Mouse (Mus musculus): ENCODE measurements around the gene Pias4.
A peak's percentile ranks its signal among the peaks of the same experiment; 100 is the strongest.
"Not testable (repeated sequence)": the region's sequence is repeated elsewhere in the genome, so short reads cannot be mapped to it uniquely, and the experiment has no call there.

Pias4 gene

DNA sequence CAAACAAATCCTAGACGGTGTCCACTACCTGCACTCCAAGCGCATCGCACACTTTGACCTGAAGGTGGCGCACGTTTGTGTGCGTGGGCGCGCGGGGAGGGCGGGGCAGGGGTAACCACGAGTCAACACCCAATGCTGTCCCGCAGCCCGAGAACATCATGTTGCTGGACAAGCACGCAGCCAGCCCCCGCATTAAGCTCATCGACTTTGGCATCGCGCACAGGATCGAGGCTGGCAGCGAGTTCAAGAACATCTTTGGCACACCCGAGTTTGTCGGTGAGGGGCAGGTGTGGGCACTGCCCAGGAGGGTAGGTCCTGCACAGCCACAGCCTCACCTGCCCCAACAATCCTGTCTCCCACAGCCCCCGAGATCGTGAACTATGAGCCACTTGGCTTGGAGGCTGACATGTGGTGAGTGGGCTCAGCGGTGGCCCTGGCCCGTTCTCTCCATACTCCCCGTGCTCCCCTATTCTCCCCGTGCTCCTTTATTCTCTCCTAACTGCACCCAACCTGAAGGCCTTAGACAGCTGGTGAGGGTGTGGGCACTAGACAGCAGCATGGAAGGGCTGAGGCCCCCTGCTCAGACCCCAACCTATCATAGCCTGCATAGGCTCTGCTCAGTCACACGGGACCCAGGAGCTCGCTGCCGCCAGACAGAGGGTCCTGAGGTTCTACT, 22.7 kb upstream of the Pias4 start:
- peak; percentile 48 for DNase-seq

- DNase-seq, result no peak
Measured at GRCm38 (mm10) chr10:81189821-81190220, 22.1 kb upstream of the Pias4 start.

- DNase-seq, result no peak
Measured at GRCm38 (mm10) chr10:81187161-81187560, 19.4 kb upstream of the Pias4 start.

- DNase-seq, result no peak
Measured at GRCm38 (mm10) chr10:81184765-81185164, 17.0 kb upstream of the Pias4 start.

DNA sequence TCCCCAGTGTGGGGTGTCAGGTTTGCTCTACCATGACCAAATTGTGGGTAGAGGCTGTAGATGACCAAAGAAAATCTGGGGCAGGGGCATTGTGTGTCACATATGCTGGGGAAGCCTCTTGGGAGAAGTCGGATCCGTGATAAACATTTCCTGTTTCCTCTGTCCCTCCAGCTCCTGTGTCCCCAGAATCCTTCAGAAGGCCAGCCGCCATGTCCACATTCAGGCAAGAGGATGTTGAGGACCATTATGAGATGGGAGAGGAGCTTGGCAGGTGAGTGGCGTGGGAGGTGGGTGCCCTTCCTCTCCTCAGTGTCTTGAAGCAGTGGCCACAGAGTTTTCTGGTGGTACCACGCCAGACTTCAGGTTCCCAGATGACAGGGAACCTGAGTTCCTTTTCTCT, 16.1 kb upstream of the Pias4 start, which contains the start of gene 4930442H23Rik:
4930442H23Rik (minus strand) TSS at position 45 of the 400 bp plus-strand sequence.
- DNase-seq, result no peak

GRCm38 (mm10) chr10:81182336-81183333, 14.9 kb upstream of the Pias4 start, which contains the start of gene Dapk3:
Gene Dapk3, plus strand, starts transcription at chr10:81183005.
- peak; percentile 96 for DNase-seq

DNA sequence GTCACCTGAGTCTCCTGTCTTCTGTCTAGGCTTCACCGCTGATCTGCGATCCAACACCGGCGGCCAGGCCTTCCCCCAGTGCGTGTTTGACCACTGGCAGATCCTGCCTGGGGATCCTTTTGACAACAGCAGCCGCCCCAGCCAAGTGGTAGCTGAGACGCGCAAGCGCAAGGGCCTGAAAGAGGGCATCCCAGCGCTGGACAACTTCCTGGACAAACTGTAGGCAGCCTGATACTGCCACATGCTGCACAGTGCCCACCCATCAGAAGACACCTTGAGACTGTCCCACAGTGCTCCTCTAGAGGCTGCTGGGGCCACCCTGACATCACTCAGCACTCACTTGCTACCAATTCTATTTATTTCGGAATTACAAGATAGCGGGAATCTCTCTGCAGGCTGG, 14.1 kb upstream of the Pias4 start:
- DNase-seq, result peak; percentile 33

DNA sequence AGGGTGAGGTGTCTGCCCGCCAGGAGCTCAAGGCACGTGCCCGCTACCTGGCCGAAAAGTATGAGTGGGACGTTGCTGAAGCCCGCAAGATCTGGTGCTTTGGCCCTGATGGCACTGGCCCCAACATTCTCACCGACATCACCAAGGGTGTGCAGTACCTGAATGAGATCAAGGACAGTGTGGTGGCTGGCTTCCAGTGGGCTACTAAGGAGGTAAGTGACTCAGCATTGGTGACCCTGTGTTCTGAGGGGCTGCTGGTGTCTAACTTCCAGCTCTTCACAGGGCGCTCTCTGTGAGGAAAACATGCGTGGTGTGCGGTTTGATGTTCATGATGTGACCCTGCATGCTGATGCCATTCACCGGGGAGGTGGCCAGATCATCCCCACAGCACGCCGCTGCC, 13.2 kb upstream of the Pias4 start:
- DNase-seq, result no peak

DNA sequence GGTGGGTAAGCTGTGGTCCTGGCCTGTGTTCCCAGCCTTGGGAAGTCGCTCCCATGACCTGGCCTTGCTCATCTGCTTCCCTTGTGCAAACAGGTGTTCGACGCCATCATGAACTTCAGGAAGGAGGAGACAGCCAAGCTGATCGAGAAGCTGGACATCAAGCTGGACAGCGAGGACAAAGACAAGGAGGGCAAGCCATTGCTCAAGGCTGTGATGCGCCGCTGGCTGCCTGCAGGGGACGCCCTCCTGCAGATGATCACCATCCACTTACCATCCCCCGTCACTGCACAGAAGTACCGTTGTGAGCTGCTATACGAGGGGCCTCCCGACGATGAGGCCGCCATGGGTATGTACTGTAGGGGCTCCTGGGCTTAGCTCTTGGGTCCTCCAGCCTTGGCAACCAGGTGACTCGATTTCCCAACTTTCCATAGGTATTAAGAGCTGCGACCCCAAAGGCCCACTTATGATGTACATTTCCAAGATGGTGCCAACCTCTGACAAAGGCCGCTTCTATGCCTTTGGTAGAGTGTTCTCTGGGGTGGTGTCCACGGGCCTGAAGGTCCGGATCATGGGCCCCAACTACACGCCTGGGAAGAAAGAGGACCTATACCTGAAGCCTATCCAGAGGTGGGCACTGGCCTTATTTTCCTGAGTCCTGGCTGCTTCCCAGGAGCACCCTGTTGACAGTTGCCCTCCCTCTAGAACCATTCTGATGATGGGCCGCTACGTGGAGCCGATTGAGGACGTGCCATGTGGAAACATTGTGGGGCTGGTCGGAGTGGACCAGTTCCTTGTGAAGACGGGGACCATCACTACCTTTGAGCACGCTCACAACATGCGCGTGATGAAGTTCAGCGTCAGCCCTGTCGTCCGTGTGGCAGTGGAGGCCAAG, 12.0 kb upstream of the Pias4 start:
- DNase-seq, result no peak

DNA sequence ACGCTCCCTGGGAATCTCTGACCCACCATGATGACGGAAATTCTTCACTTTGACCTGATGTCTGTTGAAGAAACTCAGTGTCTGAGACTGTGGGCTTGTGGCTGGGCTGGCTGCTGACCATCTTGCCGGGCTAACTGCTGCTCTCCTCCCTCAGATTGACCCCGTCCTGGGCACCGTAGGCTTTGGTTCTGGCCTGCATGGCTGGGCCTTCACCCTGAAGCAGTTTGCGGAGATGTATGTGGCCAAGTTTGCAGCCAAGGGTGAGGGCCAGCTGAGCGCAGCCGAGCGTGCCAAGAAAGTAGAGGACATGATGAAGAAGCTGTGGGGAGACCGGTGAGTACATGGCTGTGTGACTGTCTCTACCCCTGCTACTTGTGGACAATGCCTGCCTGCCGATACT, 11.2 kb upstream of the Pias4 start:
- DNase-seq, result no peak

GRCm38 (mm10) chr10:81177958-81178712, 10.4 kb upstream of the Pias4 start:
- DNase-seq, result no peak

DNA sequence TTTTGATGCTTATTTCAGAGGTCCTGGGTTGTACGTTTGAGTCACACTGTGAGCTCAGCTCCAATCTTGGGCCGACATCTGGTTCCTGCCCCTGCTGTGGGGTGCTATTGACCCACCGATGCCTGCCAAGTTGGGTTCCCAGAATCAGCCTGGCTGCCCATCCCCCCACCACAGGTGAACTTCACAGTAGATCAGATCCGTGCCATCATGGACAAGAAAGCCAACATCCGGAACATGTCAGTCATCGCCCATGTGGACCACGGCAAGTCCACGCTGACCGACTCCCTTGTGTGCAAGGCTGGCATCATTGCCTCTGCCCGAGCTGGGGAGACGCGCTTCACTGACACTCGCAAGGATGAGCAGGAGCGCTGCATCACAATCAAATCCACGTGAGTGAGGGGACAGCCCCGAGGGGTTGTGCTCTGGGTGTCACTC, 9.8 kb upstream of the Pias4 start:
- DNase-seq, result peak; percentile 67

- peak; percentile 100 for DNase-seq
Measured at GRCm38 (mm10) chr10:81176466-81177271, 8.9 kb upstream of the Pias4 start, which contains the start of gene Eef2. Gene Eef2, plus strand, starts transcription at chr10:81176631.

DNA sequence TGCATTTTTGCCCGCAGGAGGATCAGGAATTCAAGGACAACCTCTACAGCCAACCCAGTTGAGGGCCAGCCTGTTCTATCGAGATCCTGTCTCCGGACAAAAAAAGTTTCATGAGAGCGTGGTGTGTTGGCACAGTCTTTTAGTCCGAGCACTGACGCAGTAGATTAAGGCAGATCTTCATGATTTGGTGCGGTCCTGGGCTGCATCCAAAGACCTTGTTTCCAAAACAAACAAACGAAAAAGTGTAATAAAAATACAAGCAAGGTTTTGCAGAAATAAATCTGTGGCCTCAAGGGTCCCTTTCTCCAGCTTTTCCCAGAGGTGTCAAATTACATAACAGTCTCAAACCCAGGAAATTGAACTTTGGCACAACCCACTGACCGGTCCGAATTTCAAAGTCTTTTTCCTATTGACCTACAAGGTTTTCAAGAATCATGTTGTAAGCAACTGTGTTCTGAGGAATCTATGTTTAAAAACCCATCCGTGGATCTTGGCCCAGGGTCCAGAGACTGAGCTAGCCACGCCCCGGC, 8.3 kb upstream of the Pias4 start:
- peak; percentile 78 for DNase-seq

GRCm38 (mm10) chr10:81175345-81175701, 7.6 kb upstream of the Pias4 start:
- DNase-seq, result not testable (repeated sequence)

DNA sequence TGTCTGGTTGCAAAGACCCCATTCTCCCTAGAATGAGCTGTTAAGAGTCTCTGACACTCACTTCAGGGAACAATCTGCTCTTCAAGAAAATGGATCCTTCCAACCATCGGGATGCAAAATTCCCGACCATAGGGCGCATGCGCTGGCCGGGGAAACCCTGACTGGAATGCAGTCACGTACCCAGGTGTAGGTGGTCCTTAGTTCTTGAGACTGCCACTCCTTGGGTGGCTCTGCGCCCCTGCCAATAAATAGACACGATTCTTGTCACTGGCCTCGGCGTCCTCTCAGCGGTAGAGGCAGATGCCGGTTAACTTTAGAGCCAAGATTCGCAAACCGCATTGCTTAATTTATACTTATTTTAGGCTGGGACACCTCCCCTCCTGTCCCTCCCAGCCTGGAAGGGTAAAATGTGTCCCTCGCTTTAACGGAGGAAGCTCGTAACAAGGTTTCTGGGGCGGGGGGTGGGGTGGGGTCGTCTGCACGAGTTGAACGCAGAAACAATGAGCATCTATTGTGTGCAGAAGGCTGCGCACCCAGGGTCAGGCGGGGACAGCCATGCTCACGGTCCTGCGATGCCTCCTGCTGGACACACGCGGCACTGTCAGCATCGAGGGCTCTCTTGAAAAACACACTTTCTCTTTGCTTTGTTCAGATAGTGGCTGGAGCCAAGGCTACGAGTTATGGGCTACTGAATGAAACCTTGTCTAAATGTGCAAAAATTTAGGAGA, 7.1 kb upstream of the Pias4 start:
- DNase-seq, result peak; percentile 93

GRCm38 (mm10) chr10:81173132-81173531, 5.4 kb upstream of the Pias4 start:
- peak; percentile 90 for DNase-seq

DNA sequence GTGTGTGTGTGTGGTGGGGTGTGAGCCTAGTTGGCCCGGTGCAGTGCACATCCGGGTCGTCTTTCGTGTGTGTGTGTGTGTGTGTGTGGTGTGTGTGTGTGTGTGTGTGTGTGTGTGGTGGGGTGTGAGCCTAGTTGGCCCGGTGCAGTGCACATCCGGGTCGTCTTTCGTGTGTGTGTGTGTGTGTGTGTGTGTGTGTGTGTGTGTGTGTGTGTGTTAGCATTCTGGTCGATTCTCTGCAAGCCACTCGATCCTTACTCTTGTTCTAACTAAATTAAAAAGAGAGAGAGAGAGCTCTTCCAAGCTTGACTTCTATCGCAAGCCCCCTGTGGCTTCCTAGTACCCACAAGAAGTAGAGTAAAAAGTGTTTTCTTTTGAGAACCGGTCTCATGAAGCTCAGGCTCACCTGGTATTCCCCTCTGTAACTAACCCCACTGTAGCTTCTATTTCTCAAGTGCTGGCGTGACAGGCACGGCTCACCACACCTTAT, 1.7 kb upstream of the Pias4 start:
- peak; percentile 55 for DNase-seq

DNA sequence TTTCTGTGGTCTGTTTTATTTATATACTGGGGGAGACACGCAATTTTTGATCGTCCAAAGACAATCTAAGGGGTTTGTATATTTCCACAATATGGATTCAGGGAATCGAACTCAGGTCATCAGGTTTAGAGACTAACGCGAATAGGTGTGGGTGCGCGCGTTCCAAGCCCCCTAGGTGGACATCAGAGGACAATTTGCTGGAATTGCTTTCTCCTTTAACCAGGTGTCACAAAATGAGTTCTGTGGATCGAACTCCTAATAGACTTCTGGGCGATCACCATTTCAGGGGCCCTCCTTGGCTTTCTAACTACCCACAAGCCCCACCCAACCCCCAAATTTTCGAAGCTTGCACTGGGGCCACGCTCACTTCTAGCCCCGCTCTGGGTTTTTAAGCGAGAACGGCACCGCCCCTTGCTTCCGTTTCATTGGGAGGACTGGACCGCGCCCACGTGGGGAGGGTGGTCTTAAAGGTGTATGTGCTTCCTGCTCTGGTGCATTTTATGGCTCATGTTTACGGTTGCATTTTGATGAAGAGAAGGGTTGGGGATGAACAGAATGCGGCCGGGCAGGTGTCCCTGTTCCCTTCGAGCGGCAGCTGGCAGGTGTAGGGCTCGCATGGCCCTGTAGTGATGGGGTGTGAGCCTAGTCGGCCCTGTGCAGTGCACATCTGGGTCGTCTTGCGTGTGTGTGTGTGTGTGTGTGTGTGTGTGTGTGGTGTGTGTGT, 960 bp upstream of the Pias4 start:
- peak; percentile 92 for DNase-seq
